Mouse (Mus musculus) forebrain, embryonic 13.5 days (tissue): ENCODE measurements around the gene 1700088E04Rik. TPM values are rescaled to one million over a fixed set of nuclear protein-coding genes. Genes with fewer than 3 reads are reported as not detected.

Experiments
- ATAC-seq: fragments of 200-750 bp; cut with Nextera tagmentation; 2 replicates; pipeline ENCODE4 v1.8.0; 2017
- H3K27ac ChIP-seq: fragments of 300-500 bp; sonication (generic); 2 replicates; pipeline ENCODE4 v1.5.1; 2015; ENCODE audit warnings: inconsistent platforms, mild to moderate bottlenecking, moderate library complexity
- H3K27me3 ChIP-seq: fragments of 300-500 bp; sonication (generic); 2 replicates; pipeline ENCODE4 v1.6.1; 2015; ENCODE audit warnings: mild to moderate bottlenecking, inconsistent platforms
- H3K36me3 ChIP-seq: fragments of 300-500 bp; sonication (generic); 2 replicates; pipeline ENCODE4 v1.6.1; 2015; ENCODE audit warnings: mild to moderate bottlenecking, inconsistent platforms; ENCODE audit not compliant: poor library complexity, severe bottlenecking
- H3K4me1 ChIP-seq: fragments of 300-500 bp; sonication (generic); 2 replicates; pipeline ENCODE4 v1.6.1; 2015; ENCODE audit warnings: inconsistent platforms
- H3K4me2 ChIP-seq: fragments of 300-500 bp; sonication (generic); 2 replicates; pipeline ENCODE4 v1.6.1; 2015; ENCODE audit warnings: inconsistent platforms, mild to moderate bottlenecking, moderate library complexity
- H3K4me3 ChIP-seq: fragments of 300-500 bp; sonication (generic); 2 replicates; pipeline ENCODE4 v1.5.1; 2015; ENCODE audit warnings: mild to moderate bottlenecking, inconsistent platforms
- H3K9ac ChIP-seq: fragments of 300-500 bp; sonication (generic); 2 replicates; pipeline ENCODE4 v1.6.1; 2015; ENCODE audit warnings: mild to moderate bottlenecking, inconsistent platforms
- H3K9me3 ChIP-seq: fragments of 300-500 bp; sonication (generic); replicated peaks from 2 replicates; pipeline ENCODE4 v1.6.1; 2016; ENCODE audit warnings: inconsistent platforms
- WGBS: fragments of 180-500 bp; shearing (Covaris S2); methylation state at CpG from one replicate; pipeline ENCODE4 v1.1.7; 2015; 5-methylcytosine and 5-hydroxymethylcytosine counted together
- polyA plus RNA-seq: library from polyadenylated mRNA; unstranded; fragments of >200 nt; fragmentation: Nextera tagmentation; extraction: Ambion mirVana; gene quantifications from 2 replicates; pipeline ENCODE4 v1.2.1, GENCODE M21; 2015

The 1700088E04Rik gene
- polyA plus RNA-seq, 1 experiment from 2014 or later, result 12.1 TPM

DNA sequence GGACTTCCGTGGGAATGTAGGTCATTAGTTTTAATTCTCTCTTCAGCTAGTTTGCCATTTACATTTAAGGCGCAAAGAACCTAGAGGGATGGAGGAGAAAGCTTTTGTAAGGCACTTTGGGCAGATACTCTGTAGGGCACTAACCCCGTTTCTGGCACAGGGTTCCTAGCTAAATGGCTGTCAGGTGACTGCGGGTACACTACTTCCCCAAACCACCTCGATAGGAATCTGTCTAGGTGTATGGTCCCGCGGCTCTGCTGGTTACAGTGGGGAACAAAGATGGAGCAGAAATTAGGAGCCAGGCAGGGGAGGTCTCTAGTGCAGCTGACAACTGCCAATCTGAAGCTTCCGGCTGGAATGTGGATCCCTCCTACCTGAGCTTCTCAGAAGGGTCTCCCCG lies 31.0 kb downstream of the 1700088E04Rik start:
- Histone ChIP-seq H3K4me3 (peak overlapping the region; percentile 90), H3K36me3 (peaks cover 1% of the 10 kb centered on the region; the same call in 1 of the 2 replicates), H3K4me2 (peak overlapping the region; percentile 96), H3K9me3 (no peaks in the 10 kb centered on the region), H3K27ac (no peak overlapping the region), H3K27me3 (peaks cover 2% of the 10 kb centered on the region; the same call in 1 of the 2 replicates), H3K4me1 (peaks cover 34% of the 10 kb centered on the region), H3K9ac (peak overlapping the region; percentile 89)
- 22% methylated on average over 9 of the region's 9 CpGs for WGBS
- no peak for ATAC-seq

DNA sequence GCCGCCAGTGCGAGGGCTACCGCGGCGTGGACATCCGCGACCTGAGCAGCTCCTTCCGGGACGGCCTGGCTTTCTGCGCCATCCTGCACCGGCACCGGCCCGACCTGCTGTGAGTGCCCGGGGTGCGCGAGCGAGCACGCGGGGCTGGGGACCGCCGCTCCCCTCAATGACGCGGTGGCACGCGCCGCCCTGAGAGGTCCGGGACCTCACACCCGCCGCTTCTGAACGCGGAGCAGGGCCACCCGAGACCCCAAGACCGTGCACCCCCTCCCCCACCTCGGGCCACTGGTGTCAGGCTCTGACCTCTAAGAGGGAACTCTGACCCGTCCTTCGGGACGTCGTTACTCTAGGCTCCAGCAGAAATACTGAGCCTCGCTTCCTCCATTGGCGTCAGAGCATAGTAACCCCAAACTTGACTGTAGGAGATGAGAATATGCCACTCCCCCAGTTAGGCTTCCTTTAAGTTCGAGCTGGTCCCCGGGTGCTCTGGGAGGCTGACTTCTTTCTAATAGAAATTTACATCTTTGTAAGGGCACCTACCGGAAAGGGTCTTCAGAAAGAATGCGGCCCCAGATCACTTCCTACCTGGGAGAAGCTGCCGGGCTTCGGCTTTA lies 31.6 kb downstream of the 1700088E04Rik start:
- H3K9ac ChIP-seq, result peak overlapping the region; percentile 89
- H3K36me3 ChIP-seq, result no peaks in the 10 kb centered on the region
- under 1% methylated on average over 41 of the region's 46 CpGs for WGBS
- peak overlapping the region; percentile 96 for H3K4me2 ChIP-seq
- peak; percentile 71 for ATAC-seq
- H3K4me3 ChIP-seq, result peak overlapping the region; percentile 90
- peaks cover 2% of the 10 kb centered on the region; the same call in 1 of the 2 replicates for H3K27me3 ChIP-seq
- H3K4me1 ChIP-seq, result peaks cover 34% of the 10 kb centered on the region
- H3K27ac ChIP-seq, result peak overlapping the region; percentile 51
- H3K9me3 ChIP-seq, result no peaks in the 10 kb centered on the region

DNA sequence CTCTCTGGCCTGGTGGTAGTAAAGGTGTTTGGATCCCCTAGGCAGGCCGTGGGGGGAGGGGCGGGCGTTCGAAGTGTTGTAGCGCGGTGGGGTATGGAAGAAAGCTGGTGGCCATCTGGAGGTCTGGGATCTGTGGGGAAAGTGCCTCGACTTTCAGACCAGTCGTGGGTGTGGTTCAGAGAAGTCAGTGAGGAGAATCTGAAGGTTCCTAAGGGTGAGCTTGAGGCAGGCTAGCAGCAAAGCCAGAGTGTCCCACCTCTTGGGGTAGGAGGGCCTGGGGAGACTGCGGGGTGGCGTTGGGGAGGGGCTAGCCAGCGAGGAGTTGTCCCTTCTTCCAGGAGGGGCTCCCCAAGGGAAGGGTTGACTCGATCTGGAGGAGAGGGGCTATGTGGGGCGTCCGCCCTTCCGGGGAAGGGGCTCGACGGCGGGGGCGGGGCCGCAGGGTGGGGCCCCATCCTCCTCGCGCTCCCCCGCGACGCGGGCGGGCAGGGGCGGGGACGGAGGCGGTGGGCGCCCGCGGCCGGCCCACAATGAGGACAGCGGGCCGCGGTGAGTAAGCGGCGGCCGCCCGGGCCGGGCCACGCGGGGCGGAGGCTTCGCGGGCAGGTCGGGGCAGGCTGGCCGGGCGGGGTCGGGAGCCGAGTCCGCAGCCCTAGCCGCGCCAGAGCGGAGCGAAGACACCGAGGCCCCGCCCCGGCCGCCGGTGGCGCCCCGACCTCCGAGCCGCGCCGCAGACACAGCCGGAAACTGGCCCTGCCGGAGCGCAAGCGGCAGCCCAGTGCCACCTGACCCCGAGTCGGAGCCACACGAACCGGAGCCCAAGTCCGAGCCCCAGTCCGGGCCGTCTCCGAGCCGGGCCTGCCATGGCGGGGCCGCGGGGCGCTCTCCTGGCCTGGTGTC lies 32.4 kb downstream of the 1700088E04Rik start, which contains the start of gene Micall1:
Gene Micall1 (plus strand): TSS at position 478 of the 900 bp plus-strand sequence.
- H3K36me3 ChIP-seq, result no peaks in the 10 kb centered on the region
- H3K27me3 ChIP-seq, result peaks cover 2% of the 10 kb centered on the region; the same call in 1 of the 2 replicates
- H3K9me3 ChIP-seq, result no peaks in the 10 kb centered on the region
- peak within 1 kb of the TSS; percentile 51 for H3K27ac ChIP-seq
- peaks cover 34% of the 10 kb centered on the region for H3K4me1 ChIP-seq
- H3K9ac ChIP-seq, result peak within 1 kb of the TSS; percentile 89
- peak; percentile 79 for ATAC-seq
- under 1% methylated on average over 66 of the region's 85 CpGs for WGBS
- peak within 1 kb of the TSS; percentile 90 for H3K4me3 ChIP-seq
- H3K4me2 ChIP-seq, result peak within 1 kb of the TSS; percentile 96

DNA sequence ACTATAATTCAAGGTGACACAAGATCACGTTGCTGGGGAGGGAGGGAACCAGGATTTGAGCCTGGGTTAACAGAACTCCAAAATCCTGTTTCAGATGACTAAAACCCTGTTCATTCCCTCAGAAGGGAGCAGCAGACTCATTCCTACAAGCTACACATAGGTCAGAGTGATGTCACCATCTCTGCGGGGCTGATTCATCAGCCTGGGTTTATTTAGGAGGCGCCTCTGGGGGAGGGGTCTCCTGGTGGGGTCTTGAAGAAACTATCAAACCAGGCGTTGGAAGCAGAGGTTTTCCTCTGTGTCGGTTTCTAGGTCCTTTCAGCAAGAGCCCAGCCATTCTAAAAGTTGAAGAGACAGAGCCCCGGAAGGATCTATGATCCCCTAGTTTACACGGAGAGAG lies 33.1 kb downstream of the 1700088E04Rik start:
- Histone ChIP-seq H3K27ac (no peak overlapping the region), H3K36me3 (no peaks in the 10 kb centered on the region), H3K4me2 (peak overlapping the region; percentile 96), H3K4me3 (no peak overlapping the region), H3K9ac (no peak overlapping the region), H3K27me3 (peaks cover 2% of the 10 kb centered on the region; the same call in 1 of the 2 replicates), H3K9me3 (no peaks in the 10 kb centered on the region), H3K4me1 (peaks cover 34% of the 10 kb centered on the region)
- ATAC-seq, result no peak
- WGBS, result 30% methylated on average over 7 of the region's 7 CpGs

DNA sequence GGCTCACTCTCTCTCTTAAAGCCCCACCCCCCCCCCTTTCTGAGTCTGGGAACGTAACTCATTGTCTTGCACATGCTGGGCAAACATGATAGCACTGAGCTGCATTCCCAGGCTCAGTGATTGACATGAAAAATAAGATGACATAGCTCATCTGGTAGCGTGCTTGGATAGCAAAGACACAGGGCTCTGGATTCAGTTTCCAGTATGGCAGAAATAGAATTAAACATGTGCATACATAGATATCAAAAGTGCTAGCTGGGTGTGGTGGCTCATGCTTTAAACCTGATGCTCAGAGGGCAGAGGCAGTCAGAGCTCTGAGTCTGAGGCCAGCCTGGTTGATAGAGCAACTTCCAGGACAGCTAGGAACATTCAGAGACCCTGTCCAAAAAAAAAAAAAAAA lies 35.2 kb downstream of the 1700088E04Rik start:
- ATAC-seq, result no peak
- 51% methylated on average over 2 of the region's 2 CpGs for WGBS
- Histone ChIP-seq H3K27ac (no peak overlapping the region), H3K4me1 (peaks cover 24% of the 10 kb centered on the region), H3K9ac (no peak overlapping the region), H3K4me3 (no peak overlapping the region), H3K4me2 (no peak overlapping the region), H3K9me3 (no peaks in the 10 kb centered on the region), H3K27me3 (peaks cover 2% of the 10 kb centered on the region; the same call in 1 of the 2 replicates), H3K36me3 (no peaks in the 10 kb centered on the region)

DNA sequence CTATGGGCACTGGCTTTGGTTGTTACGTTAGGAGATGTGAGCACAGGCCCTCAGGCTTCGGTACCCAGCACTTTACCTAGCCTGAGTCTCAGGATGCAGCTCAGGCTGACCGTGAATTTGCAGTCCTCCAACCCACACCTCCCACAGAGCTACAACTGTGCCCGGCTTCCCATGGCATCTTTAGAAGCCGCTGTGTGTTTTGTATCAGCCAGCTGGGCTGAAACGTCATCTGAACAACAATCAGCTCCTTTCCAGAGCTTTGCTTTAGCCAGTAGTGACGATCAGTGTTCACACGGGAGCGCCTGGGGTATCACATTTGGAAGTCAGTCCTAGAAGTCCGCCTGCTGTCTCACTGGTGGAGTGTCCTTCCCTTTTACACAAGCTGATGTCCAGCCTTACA lies 37.8 kb downstream of the 1700088E04Rik start:
- no peak overlapping the region for H3K4me3 ChIP-seq
- 65% methylated on average over 10 of the region's 10 CpGs for WGBS

DNA sequence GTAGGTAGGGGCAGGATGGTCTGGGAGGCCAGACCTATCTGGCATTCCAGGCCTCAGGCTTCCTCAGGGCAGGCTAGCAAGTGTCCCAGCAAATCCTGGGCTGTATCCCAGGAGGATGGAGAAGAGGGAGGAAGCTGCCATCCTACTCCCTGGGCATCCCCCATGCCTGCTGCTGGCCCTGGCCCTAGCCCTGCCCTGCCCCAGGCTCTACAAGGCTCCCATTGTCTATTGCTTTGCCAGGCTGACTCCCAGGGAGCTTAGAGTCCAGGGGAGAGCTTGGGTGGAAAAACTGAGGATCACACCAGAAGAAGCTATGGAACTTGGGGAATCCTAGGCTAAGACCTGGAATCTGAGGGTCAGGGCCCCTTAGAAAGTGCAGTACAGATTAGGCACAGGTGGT lies 39.5 kb downstream of the 1700088E04Rik start:
- no peak for ATAC-seq
- Histone ChIP-seq H3K9ac (peak overlapping the region; percentile 6; the same call in 1 of the 2 replicates), H3K4me2 (no peak overlapping the region), H3K4me3 (no peak overlapping the region), H3K27ac (no peak overlapping the region), H3K36me3 (peaks cover 2% of the 10 kb centered on the region), H3K4me1 (0 out of 2 replicates have a peak, but pooled peaks cover 6% of the 10 kb centered on the region), H3K27me3 (0 out of 2 replicates have a peak, but pooled peaks cover 2% of the 10 kb centered on the region), H3K9me3 (no peaks in the 10 kb centered on the region)

More for the DNA sequence above, 37.8 kb downstream of the 1700088E04Rik start:
- H3K36me3 ChIP-seq, result no peaks in the 10 kb centered on the region
- H3K4me2 ChIP-seq, result no peak overlapping the region
- H3K9ac ChIP-seq, result no peak overlapping the region
- no peak overlapping the region for H3K27ac ChIP-seq
- no peaks in the 10 kb centered on the region for H3K9me3 ChIP-seq
- H3K27me3 ChIP-seq, result peaks cover 2% of the 10 kb centered on the region; the same call in 1 of the 2 replicates
- peaks cover 2% of the 10 kb centered on the region for H3K4me1 ChIP-seq
- ATAC-seq, result no peak

DNA sequence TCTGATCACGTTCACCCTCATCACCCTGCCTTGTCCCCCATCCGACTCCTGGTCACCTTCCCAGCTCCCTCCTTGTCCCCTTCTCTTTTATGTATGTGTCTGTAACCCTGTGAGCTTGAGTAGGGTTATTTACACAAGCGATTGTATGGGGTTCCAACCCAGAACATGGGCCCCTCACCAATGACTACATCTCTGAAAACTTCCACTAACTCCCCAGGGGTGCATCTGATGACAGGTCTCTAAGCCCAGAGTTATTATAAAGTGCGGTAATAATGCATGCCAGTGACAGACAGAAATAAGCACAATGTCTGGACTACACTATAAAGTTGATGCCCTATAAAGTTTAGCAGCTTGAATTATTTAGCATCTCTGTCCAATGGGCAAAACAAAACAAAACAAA lies 40.7 kb downstream of the 1700088E04Rik start:
- Histone ChIP-seq H3K27ac (no peak overlapping the region), H3K9me3 (no peaks in the 10 kb centered on the region), H3K4me3 (no peak overlapping the region), H3K4me1 (0 out of 2 replicates have a peak, but pooled peaks cover 6% of the 10 kb centered on the region), H3K27me3 (no peaks in the 10 kb centered on the region), H3K4me2 (no peak overlapping the region), H3K36me3 (peaks cover 13% of the 10 kb centered on the region), H3K9ac (no peak overlapping the region)
- ATAC-seq, result no peak
- 80% methylated on average over 4 of the region's 4 CpGs for WGBS

DNA sequence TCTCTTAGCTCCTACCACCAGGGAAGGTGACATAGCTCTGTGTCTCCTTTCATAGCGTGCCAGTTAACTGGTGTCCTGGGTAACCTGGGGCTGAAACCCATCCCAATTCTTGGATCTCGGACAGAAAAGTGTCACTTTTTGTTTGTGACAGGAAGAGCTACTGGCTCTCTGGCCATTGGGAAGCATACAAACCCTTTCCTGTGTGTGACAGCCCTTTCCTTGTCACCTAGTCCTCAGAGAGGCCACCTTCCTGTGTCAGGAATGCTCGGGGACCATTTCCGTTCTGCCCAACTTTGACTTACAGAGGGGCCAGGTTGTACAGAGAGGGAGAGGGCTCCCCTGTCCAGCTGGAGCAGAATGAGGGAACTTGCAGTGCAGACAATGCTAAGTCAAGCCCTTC lies 41.6 kb downstream of the 1700088E04Rik start:
- H3K9me3 ChIP-seq, result no peaks in the 10 kb centered on the region
- 0 out of 2 replicates have a peak, but pooled peaks cover 6% of the 10 kb centered on the region for H3K4me1 ChIP-seq
- no peak overlapping the region for H3K27ac ChIP-seq
- H3K27me3 ChIP-seq, result no peaks in the 10 kb centered on the region
- no peak for ATAC-seq
- H3K36me3 ChIP-seq, result peaks cover 21% of the 10 kb centered on the region
- no peak overlapping the region for H3K9ac ChIP-seq
- whole genome bisulfite sequencing, result 73% methylated on average over 4 of the region's 4 CpGs
- no peak overlapping the region for H3K4me2 ChIP-seq
- no peak overlapping the region for H3K4me3 ChIP-seq

DNA sequence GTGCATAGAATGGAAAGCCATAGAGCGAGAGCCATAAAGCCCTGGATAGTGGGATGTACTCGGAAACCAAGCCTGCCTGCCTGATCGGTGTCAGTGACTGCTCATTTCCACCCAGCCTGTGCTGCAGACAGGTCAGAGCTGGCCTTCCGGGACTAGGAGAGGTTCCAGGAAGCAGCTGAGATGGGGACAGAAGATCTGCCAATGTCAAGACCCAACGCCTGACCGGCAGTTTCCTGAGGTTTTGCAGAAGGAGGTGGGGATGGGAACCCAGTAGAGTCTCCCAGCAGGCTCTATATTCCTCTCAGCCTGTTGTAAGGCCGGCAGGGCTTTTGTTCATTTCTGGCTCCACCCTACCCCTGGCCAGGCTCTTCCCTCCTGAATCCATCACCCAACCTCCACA lies 42.2 kb downstream of the 1700088E04Rik start:
- Histone ChIP-seq H3K9ac (no peak overlapping the region), H3K9me3 (no peaks in the 10 kb centered on the region), H3K4me1 (0 out of 2 replicates have a peak, but pooled peaks cover 6% of the 10 kb centered on the region), H3K27me3 (no peaks in the 10 kb centered on the region), H3K4me2 (no peak overlapping the region), H3K27ac (no peak overlapping the region), H3K4me3 (no peak overlapping the region), H3K36me3 (peaks cover 27% of the 10 kb centered on the region)
- WGBS, result 57% methylated on average over 7 of the region's 7 CpGs
- no peak for ATAC-seq

DNA sequence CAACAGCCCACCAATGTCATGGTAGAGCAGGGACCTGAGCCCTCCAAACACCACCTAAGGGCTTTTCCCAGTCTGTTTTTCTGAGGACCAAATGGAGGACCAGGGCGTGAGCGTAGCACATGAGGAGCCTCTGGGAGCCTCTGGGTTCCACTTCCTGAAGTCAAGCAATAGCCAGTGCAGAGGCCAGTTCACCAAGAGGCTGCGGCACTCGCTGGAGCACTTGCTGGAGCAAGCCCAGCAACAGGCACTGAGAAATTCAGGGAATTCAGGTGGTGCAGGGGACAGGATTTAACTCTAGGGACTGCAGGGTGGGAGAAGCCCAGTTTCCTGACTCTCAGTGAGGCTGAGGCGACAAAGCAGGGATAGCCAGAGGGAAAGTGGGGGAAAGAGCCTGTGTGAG lies 42.8 kb downstream of the 1700088E04Rik start:
- Histone ChIP-seq H3K36me3 (peaks cover 34% of the 10 kb centered on the region), H3K4me3 (no peak overlapping the region), H3K27ac (no peak overlapping the region), H3K4me1 (0 out of 2 replicates have a peak, but pooled peaks cover 6% of the 10 kb centered on the region), H3K4me2 (no peak overlapping the region), H3K9me3 (no peaks in the 10 kb centered on the region), H3K27me3 (no peaks in the 10 kb centered on the region), H3K9ac (no peak overlapping the region)
- no peak for ATAC-seq
- WGBS, result 78% methylated on average over 5 of the region's 5 CpGs

DNA sequence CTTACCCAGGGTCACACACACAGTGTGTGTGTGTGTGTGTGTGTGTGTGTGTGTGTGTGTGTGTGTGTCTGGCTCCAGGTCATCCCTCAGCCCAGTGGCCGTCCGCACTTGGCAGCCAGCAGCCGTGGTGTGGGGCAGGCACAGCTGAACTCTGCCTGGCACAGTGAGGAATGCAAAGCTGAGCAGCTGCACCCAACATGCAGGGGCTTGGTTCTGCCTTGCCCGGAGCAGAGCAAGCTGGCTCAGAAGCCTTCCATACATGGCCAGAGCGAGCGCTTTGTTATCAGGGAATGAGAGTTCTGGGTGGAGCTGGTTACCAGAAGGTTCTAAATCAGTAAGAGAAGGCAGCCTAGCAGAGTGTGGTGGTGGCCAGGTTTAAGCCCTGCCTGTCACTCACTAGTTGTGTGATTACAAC lies 43.4 kb downstream of the 1700088E04Rik start:
- Histone ChIP-seq H3K4me3 (no peak overlapping the region), H3K36me3 (peaks cover 40% of the 10 kb centered on the region), H3K4me1 (0 out of 2 replicates have a peak, but pooled peaks cover 6% of the 10 kb centered on the region), H3K9ac (0 out of 2 replicates have a peak overlapping the region, but pooled peaks have one; percentile 17), H3K9me3 (no peaks in the 10 kb centered on the region), H3K27ac (peak overlapping the region; percentile 36; the same call in 1 of the 2 replicates), H3K27me3 (no peaks in the 10 kb centered on the region), H3K4me2 (no peak overlapping the region)
- 64% methylated on average over 6 of the region's 6 CpGs for WGBS
- ATAC-seq, result no peak
